Mouse (Mus musculus) kidney, adult 18-20 months (tissue): Measurements from ENCODE around the gene Enpp6.
"Not testable (repeated sequence)": the region's sequence is repeated elsewhere in the genome, so short reads cannot be mapped to it uniquely, and the experiment has no call there.

Experiments
- DNase-seq: peaks from one replicate; pipeline ENCODE4 v3.0.0; 2021

The Enpp6 gene

GRCm38 (mm10) chr8:47005676-47006075, 19.0 kb downstream of the Enpp6 start:
- DNase-seq = no peak

GRCm38 (mm10) chr8:47006785-47007184, 20.1 kb downstream of the Enpp6 start:
- DNase-seq = no peak

GRCm38 (mm10) chr8:47008220-47008773, 21.6 kb downstream of the Enpp6 start:
- DNase-seq = peak; percentile 45

- peak; percentile 68 for DNase-seq
Observed at GRCm38 (mm10) chr8:47016268-47016946, 29.7 kb downstream of the Enpp6 start.

- no peak for DNase-seq
Observed at GRCm38 (mm10) chr8:47021135-47021555, 34.5 kb downstream of the Enpp6 start.

GRCm38 (mm10) chr8:47024612-47025011, 37.9 kb downstream of the Enpp6 start:
- DNase-seq = no peak

- DNase-seq = no peak
Observed at GRCm38 (mm10) chr8:47026841-47027490, 40.3 kb downstream of the Enpp6 start.

GRCm38 (mm10) chr8:47028474-47028873, 41.8 kb downstream of the Enpp6 start:
- DNase-seq = no peak

GRCm38 (mm10) chr8:47030321-47030720, 43.6 kb downstream of the Enpp6 start:
- no peak for DNase-seq

GRCm38 (mm10) chr8:47032081-47032480, 45.4 kb downstream of the Enpp6 start:
- DNase-seq = no peak

- no peak for DNase-seq
Observed at GRCm38 (mm10) chr8:47033976-47034375, 47.3 kb downstream of the Enpp6 start.

GRCm38 (mm10) chr8:47036501-47036900, 49.8 kb downstream of the Enpp6 start:
- DNase-seq = no peak

- DNase-seq = no peak
Observed at GRCm38 (mm10) chr8:47037405-47037804, 50.7 kb downstream of the Enpp6 start.

- DNase-seq = not testable (repeated sequence)
Observed at GRCm38 (mm10) chr8:47040215-47040614, 53.5 kb downstream of the Enpp6 start.

- DNase-seq = no peak
Observed at GRCm38 (mm10) chr8:47046340-47046739, 59.7 kb downstream of the Enpp6 start.

GRCm38 (mm10) chr8:47047146-47047545, 60.5 kb downstream of the Enpp6 start:
- DNase-seq = no peak

- DNase-seq = no peak
Observed at GRCm38 (mm10) chr8:47048584-47048983, 61.9 kb downstream of the Enpp6 start.

GRCm38 (mm10) chr8:47052643-47053042, 66.0 kb downstream of the Enpp6 start:
- DNase-seq = no peak

GRCm38 (mm10) chr8:47056086-47056485, 69.4 kb downstream of the Enpp6 start:
- DNase-seq = no peak

GRCm38 (mm10) chr8:47058526-47058925, 71.8 kb downstream of the Enpp6 start:
- DNase-seq = no peak

- DNase-seq = no peak
Observed at GRCm38 (mm10) chr8:47058971-47059370, 72.3 kb downstream of the Enpp6 start.

- DNase-seq = no peak
Observed at GRCm38 (mm10) chr8:47061105-47061720, 74.5 kb downstream of the Enpp6 start.

- no peak for DNase-seq
Observed at GRCm38 (mm10) chr8:47067121-47067520, 80.4 kb downstream of the Enpp6 start.

- DNase-seq = no peak
Observed at GRCm38 (mm10) chr8:47069634-47070033, 82.9 kb downstream of the Enpp6 start.
